Mouse (Mus musculus) hindbrain, embryonic 14.5 days (tissue): ENCODE measurements around the gene Gnb3. TPM values are rescaled to one million over a fixed set of nuclear protein-coding genes. Genes with fewer than 3 reads are reported as not detected.

ENCODE experiments used
- ATAC-seq: fragments of 200-750 bp; cut with Nextera tagmentation; 2 replicates; pipeline ENCODE4 v1.8.0; 2017; ENCODE audit warnings: moderate number of reproducible peaks, mild to moderate bottlenecking, moderate TSS enrichment, moderate library complexity; ENCODE audit not compliant: low FRiP score
- DNase-seq: peaks from one replicate; pipeline ENCODE4 v3.0.0-alpha.2; 2015; ENCODE audit warnings: low spot score
- H3K27ac ChIP-seq: fragments of 300-500 bp; sonication (generic); 2 replicates; pipeline ENCODE4 v1.5.1; 2014; ENCODE audit warnings: mild to moderate bottlenecking, moderate library complexity
- H3K27me3 ChIP-seq: fragments of 300-500 bp; sonication (generic); 2 replicates; pipeline ENCODE4 v1.6.1; 2014; ENCODE audit warnings: mild to moderate bottlenecking, low read length, mixed read lengths; ENCODE audit not compliant: control insufficient read depth, insufficient read depth
- H3K36me3 ChIP-seq: fragments of 300-500 bp; sonication (generic); replicated peaks from 2 replicates; pipeline ENCODE4 v1.6.1; 2014; ENCODE audit not compliant: control insufficient read depth, insufficient read depth
- H3K4me1 ChIP-seq: fragments of 300-500 bp; sonication (generic); replicated peaks from 2 replicates; pipeline ENCODE4 v1.6.1; 2014; ENCODE audit warnings: antibody characterized with exemption, low read length, mixed read lengths; ENCODE audit not compliant: control insufficient read depth, insufficient read depth
- H3K4me2 ChIP-seq: fragments of 300-500 bp; sonication (generic); replicated peaks from 2 replicates; pipeline ENCODE4 v1.6.1; 2014; ENCODE audit warnings: mild to moderate bottlenecking, moderate library complexity
- H3K4me3 ChIP-seq: fragments of 300-500 bp; sonication (generic); replicated peaks from 2 replicates; pipeline ENCODE4 v1.5.1; 2014; ENCODE audit warnings: mild to moderate bottlenecking, low read length
- H3K9ac ChIP-seq: fragments of 300-500 bp; sonication (generic); 2 replicates; pipeline ENCODE4 v1.6.1; 2014
- H3K9me3 ChIP-seq: fragments of 300-500 bp; sonication (generic); 2 replicates; pipeline ENCODE4 v1.6.1; 2016; ENCODE audit warnings: low read length; ENCODE audit not compliant: control insufficient read depth
- WGBS: fragments of 180-500 bp; shearing (Covaris S2); extraction: QIAGEN DNeasy Blood & Tissue Kit; methylation state at CpG from one replicate; pipeline ENCODE4 v1.1.7; 2014; 5-methylcytosine and 5-hydroxymethylcytosine counted together
- polyA plus RNA-seq: library from polyadenylated mRNA; unstranded; fragments of >200 nt; fragmentation: Nextera tagmentation; extraction: Ambion mirVana; gene quantifications from 2 replicates; pipeline ENCODE4 v1.2.1, GENCODE M21; 2014

Gene Gnb3
- polyA plus RNA-seq, 1 experiment from 2014 or later = 0.21 TPM

- Histone ChIP-seq H3K36me3 (no peaks in the 10 kb centered on the region), H3K9me3 (no peaks in the 10 kb centered on the region), H3K4me1 (no peaks in the 10 kb centered on the region), H3K4me3 (no peak overlapping the region), H3K9ac (no peak overlapping the region), H3K27me3 (no peaks in the 10 kb centered on the region), H3K4me2 (no peak overlapping the region), H3K27ac (no peak overlapping the region)
- WGBS = 86% methylated on average over 2 of the region's 2 CpGs
- DNase-seq (no peak), ATAC-seq (no peak)
These were observed 43.9 kb downstream of the Gnb3 start for GRCm38 (mm10) chr6:124796200-124796599.

- no peak overlapping the region for H3K9ac ChIP-seq
- no peak overlapping the region for H3K4me2 ChIP-seq
- no peaks in the 10 kb centered on the region for H3K36me3 ChIP-seq
- no peaks in the 10 kb centered on the region for H3K9me3 ChIP-seq
- no peak for ATAC-seq
- WGBS = 73% methylated on average over 4 of the region's 4 CpGs
- H3K27me3 ChIP-seq = no peaks in the 10 kb centered on the region
- H3K27ac ChIP-seq = no peak overlapping the region
- H3K4me1 ChIP-seq = no peaks in the 10 kb centered on the region
- H3K4me3 ChIP-seq = no peak overlapping the region
- DNase-seq = no peak
These were observed 44.3 kb downstream of the Gnb3 start for GRCm38 (mm10) chr6:124795781-124796180.

- no peak overlapping the region for H3K27ac ChIP-seq
- 0 out of 2 replicates have a peak, but pooled peaks cover 3% of the 10 kb centered on the region for H3K4me1 ChIP-seq
- no peaks in the 10 kb centered on the region for H3K9me3 ChIP-seq
- no peak overlapping the region for H3K9ac ChIP-seq
- H3K36me3 ChIP-seq = no peaks in the 10 kb centered on the region
- no peak overlapping the region for H3K4me3 ChIP-seq
- DNase-seq = no peak
- no peak overlapping the region for H3K4me2 ChIP-seq
- no peak for ATAC-seq
- 89% methylated on average over 3 of the region's 3 CpGs for WGBS
- H3K27me3 ChIP-seq = no peaks in the 10 kb centered on the region
These were observed 48.2 kb downstream of the Gnb3 start for GRCm38 (mm10) chr6:124791911-124792310.

GRCm38 (mm10) chr6:124790121-124790520 lies 50.0 kb downstream of the Gnb3 start:
- 79% methylated on average over 4 of the region's 4 CpGs for WGBS
- Histone ChIP-seq H3K36me3 (no peaks in the 10 kb centered on the region), H3K4me2 (no peak overlapping the region), H3K27me3 (no peaks in the 10 kb centered on the region), H3K9ac (no peak overlapping the region), H3K27ac (no peak overlapping the region), H3K9me3 (no peaks in the 10 kb centered on the region), H3K4me3 (no peak overlapping the region), H3K4me1 (0 out of 2 replicates have a peak, but pooled peaks cover 3% of the 10 kb centered on the region)
- no peak for ATAC-seq
- no peak for DNase-seq

GRCm38 (mm10) chr6:124789519-124789918 lies 50.6 kb downstream of the Gnb3 start:
- Histone ChIP-seq H3K36me3 (no peaks in the 10 kb centered on the region), H3K4me3 (no peak overlapping the region), H3K27ac (no peak overlapping the region), H3K9me3 (no peaks in the 10 kb centered on the region), H3K27me3 (no peaks in the 10 kb centered on the region), H3K9ac (no peak overlapping the region), H3K4me2 (no peak overlapping the region), H3K4me1 (0 out of 2 replicates have a peak, but pooled peaks cover 3% of the 10 kb centered on the region)
- 78% methylated on average over 4 of the region's 4 CpGs for WGBS
- ATAC-seq = no peak
- DNase-seq = no peak

- Histone ChIP-seq H3K9ac (no peak overlapping the region), H3K9me3 (no peaks in the 10 kb centered on the region), H3K4me2 (no peak overlapping the region), H3K36me3 (no peaks in the 10 kb centered on the region), H3K27me3 (no peaks in the 10 kb centered on the region), H3K4me3 (no peak overlapping the region), H3K27ac (no peak overlapping the region), H3K4me1 (0 out of 2 replicates have a peak, but pooled peaks cover 3% of the 10 kb centered on the region)
- 74% methylated on average over 10 of the region's 10 CpGs for WGBS
- ATAC-seq = no peak
- DNase-seq = no peak
These were observed 52.4 kb downstream of the Gnb3 start for GRCm38 (mm10) chr6:124787722-124788121.

GRCm38 (mm10) chr6:124786756-124787420 lies 53.2 kb downstream of the Gnb3 start:
- no peak for DNase-seq
- Histone ChIP-seq H3K9me3 (no peaks in the 10 kb centered on the region), H3K9ac (no peak overlapping the region), H3K27me3 (no peaks in the 10 kb centered on the region), H3K4me3 (no peak overlapping the region), H3K4me2 (no peak overlapping the region), H3K27ac (no peak overlapping the region), H3K36me3 (no peaks in the 10 kb centered on the region), H3K4me1 (0 out of 2 replicates have a peak, but pooled peaks cover 3% of the 10 kb centered on the region)
- WGBS = 60% methylated on average over 8 of the region's 8 CpGs
- ATAC-seq = no peak

Other genes starting within 250 kb of the Gnb3 start
- gene C1s2, start 204.2 kb downstream of the Gnb3 start, polyA plus RNA-seq = 0.07 TPM in 1 of 2 replicates, not detected in the other
- 42.4 and 42.9 TPM in 2 replicates for gene Lpcat3, start 177.2 kb downstream of the Gnb3 start, polyA plus RNA-seq
- gene Emg1, start 128.1 kb downstream of the Gnb3 start, polyA plus RNA-seq = 91.4 and 94.1 TPM in 2 replicates
- gene Phb2, start 127.9 kb downstream of the Gnb3 start, polyA plus RNA-seq = 241 and 242 TPM in 2 replicates
- gene Ptpn6, start 101.6 kb downstream of the Gnb3 start, polyA plus RNA-seq = 3.5 and 4.3 TPM in 2 replicates
- gene Grcc10, start 98.9 kb downstream of the Gnb3 start, polyA plus RNA-seq = 616 and 701 TPM in 2 replicates
- gene Gm45234, start 84.3 kb downstream of the Gnb3 start, polyA plus RNA-seq = not detected in 2 replicates
- gene Atn1, start 83.8 kb downstream of the Gnb3 start, polyA plus RNA-seq = 25.9 and 26.0 TPM in 2 replicates
- 142 and 174 TPM in 2 replicates for gene Eno2, start 70.6 kb downstream of the Gnb3 start, polyA plus RNA-seq
- gene Lrrc23, start 60.5 kb downstream of the Gnb3 start, polyA plus RNA-seq = 3.7 and 6.4 TPM in 2 replicates
- gene Spsb2, start 31.6 kb downstream of the Gnb3 start, polyA plus RNA-seq = 5.2 and 6.6 TPM in 2 replicates
- 413 and 474 TPM in 2 replicates for gene Tpi1, start 26.0 kb downstream of the Gnb3 start, polyA plus RNA-seq
- 180 and 182 TPM in 2 replicates for gene Usp5, start 10.8 kb downstream of the Gnb3 start, polyA plus RNA-seq
- 29.3 and 36.2 TPM in 2 replicates for gene Cdca3, start 10.7 kb downstream of the Gnb3 start, polyA plus RNA-seq
- 13.3 and 17.6 TPM in 2 replicates for gene P3h3, start 17.5 kb upstream of the Gnb3 start, polyA plus RNA-seq
- gene Gpr162, start 23.7 kb upstream of the Gnb3 start, polyA plus RNA-seq = 16.6 and 17.6 TPM in 2 replicates
- gene Cd4, start 47.9 kb upstream of the Gnb3 start, polyA plus RNA-seq = 0.27 and 0.35 TPM in 2 replicates
- 2.1 and 2.8 TPM in 2 replicates for gene Lag3, start 71.4 kb upstream of the Gnb3 start, polyA plus RNA-seq
- gene Ptms, start 79.8 kb upstream of the Gnb3 start, polyA plus RNA-seq = 674 and 707 TPM in 2 replicates
- gene Mlf2, start 91.1 kb upstream of the Gnb3 start, polyA plus RNA-seq = 577 and 614 TPM in 2 replicates
- 92.4 and 93.1 TPM in 2 replicates for gene Cops7a, start 125.3 kb upstream of the Gnb3 start, polyA plus RNA-seq
- 47.8 and 53.8 TPM in 2 replicates for gene Pianp, start 156.4 kb upstream of the Gnb3 start, polyA plus RNA-seq
- gene Zfp384, start 168.9 kb upstream of the Gnb3 start, polyA plus RNA-seq = 12.0 and 14.6 TPM in 2 replicates
- 112 and 113 TPM in 2 replicates for gene Ing4, start 199.5 kb upstream of the Gnb3 start, polyA plus RNA-seq
- 17.1 and 18.7 TPM in 2 replicates for gene Acrbp, start 209.4 kb upstream of the Gnb3 start, polyA plus RNA-seq
- 0.50 and 0.51 TPM in 2 replicates for gene Lpar5, start 227.6 kb upstream of the Gnb3 start, polyA plus RNA-seq